Mouse (Mus musculus) mature B cell (primary cell): ENCODE results near the gene Strbp.

ENCODE experiments used
- in situ Hi-C: fragments of 300-500 bp; cut with MboI; formaldehyde crosslinking; loops from 2 replicates; pipeline ENCODE4 v1.14.3; 2019

Gene Strbp

DNA sequence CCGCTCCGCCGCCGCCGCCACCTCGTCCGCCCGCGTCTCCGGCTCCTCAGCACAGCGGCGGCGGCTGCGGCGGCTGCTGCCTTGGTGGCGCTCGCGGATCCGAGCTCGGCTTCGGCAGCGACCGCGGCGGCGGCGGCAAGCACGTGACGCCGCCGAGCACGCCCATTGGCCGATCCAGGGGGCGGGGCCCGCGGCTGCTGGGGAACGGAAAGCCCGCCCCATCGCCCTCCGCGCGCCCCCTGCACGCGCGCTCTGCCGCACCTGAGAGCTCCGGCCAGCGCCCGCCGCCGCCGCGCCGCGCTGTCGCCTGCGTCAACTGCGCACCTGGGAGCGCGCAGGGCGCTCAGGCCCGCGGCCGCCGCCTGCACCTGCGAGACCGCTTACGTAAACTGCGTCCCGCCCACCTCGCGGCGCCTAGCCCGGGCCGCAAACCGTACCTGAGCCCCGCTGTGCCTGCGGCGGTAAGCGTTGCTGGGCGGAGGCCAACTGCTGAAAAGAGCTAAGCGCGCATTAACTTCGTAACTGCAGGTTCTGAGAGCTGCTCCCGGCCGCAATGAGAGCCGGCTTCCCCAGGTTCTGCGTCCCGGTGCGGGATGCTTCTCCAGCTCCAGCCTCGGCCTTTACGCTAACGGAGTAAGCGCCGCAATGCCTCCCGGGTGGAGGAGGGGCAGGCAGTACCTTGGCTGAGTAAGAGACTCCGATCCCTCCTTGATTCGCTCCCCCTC is at the start of gene Strbp:
TSS of gene Strbp (minus strand) at position 630 of the 725 bp plus-strand sequence.
- in situ Hi-C loops = no loop called here

GRCm38 (mm10) chr2:37751114-37751513 is 47.5 kb upstream of the Strbp start:
- in situ Hi-C loops = no loop called here

- in situ Hi-C loops = no loop called here
Observed at GRCm38 (mm10) chr2:37749323-37749722, 45.7 kb upstream of the Strbp start.

DNA sequence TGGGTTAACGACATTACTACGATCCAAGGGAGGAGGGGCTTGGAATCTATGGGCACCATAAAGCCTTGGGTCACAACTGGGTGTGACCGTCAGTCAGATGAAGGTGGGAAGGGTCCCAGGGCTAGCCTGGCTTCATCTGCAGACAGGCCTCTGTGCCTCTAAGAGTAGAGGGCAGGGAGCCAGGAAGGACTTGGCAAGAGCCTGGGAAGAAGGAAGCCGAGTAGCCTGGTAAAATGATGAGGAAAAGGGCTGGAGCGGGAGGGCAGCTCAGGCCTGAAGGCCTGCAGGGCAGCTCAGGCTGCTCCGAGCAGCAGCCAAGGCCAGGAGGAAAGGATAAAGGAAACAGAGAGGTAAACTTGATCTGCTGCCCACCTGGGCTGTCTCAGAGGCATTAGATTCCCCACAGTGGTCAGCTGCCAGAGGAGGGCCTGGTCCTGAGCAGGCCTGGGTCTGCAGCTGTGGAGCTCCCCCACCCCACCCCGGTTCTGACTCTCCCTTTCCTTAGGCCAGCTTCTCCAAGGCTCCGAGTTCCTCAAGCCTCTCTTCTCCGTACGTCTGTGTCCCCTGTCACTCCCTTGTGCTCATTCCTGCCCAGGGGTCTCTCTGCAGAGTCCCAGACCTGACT is 44.9 kb upstream of the Strbp start:
- in situ Hi-C loops = no loop called here

- in situ Hi-C loops = no loop called here
Observed at GRCm38 (mm10) chr2:37747909-37748308, 44.2 kb upstream of the Strbp start.

DNA sequence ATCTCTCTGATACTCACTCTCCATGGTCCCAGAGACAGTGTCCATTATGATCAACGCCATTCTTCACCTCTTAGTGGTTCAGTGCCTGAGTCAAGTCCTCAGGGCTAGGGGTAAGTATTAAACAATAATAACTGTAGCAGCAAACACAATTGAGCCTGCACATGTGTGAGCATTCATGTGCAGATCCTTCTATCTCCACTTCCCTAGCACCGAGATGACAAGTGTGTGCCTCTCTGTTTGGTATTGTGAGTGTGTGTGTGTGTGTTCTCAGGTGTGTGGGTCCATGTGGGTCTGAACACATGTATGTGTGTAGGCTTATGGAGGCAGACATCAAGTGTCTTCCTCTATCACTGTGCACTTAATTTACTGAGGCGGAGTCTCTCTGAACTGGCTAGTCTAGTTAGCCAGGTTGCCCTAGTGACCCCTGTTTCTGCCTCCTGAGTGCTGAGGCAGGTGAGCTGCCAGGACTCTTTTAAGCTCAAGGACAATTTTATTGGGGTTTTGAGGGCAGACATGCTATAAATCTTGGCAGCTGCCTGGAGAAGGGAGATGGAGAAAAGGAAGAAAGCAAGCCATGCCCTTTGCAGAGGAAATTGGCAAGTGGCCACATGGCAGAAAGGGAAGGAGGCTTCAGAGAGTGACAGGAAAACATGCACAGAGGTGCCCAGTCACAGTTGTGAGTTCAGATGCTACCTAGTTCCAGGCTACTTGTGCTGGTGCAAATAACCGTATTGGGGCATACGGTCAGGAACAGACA is 42.8 kb upstream of the Strbp start:
- in situ Hi-C loops = no loop called here

DNA sequence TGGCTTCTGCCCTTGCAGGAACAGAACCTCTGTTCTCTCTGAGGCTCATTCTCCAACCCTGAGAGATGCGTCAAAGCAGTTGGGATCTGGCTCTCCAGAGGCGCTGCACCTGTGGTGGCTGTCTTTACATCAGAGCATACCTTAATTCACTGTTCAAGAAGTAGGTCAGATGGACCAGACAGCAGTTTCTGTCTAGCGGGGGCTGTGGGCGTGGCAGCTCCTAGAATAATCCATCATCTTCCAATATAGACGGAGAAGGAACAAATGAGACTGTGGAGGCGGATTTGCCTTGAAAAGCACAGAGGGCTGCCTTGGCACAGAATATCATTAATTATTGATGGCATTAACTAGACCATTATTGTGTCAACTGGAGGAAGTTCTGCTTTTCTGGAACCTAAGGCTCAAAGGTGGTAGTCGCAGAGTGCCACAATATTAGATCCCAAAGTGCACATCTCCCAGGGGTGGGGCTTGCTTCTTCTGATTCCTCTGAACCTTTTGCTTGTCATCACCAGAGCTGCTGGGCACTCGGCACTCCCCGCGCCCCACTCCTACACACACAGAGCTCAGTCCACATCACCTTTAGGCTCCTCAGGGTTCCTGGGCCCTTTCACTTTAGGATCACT is 41.2 kb upstream of the Strbp start:
- in situ Hi-C loops = no loop called here

GRCm38 (mm10) chr2:37741806-37742554 is 38.3 kb upstream of the Strbp start:
- in situ Hi-C loops = no loop called here

DNA sequence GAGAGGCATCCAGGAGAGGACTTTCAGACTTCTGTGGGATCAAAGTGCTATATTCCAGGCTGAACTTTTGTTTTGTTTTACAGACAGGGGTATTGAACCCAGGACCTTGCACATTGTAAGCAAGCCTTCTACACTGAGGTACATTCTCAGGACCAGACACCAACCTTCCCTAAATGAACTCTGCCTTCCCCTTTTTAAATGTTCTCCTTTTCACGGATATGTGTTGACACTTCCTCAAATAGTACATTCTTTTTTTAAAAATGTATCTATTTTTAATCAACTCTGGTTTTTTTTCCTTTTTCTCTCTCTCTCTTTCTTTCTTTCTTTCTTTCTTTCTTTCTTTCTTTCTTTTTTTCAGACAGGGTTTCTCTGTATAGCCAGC is 32.1 kb upstream of the Strbp start:
- in situ Hi-C loops = no loop called here

- in situ Hi-C loops = no loop called here
Observed at GRCm38 (mm10) chr2:37734979-37735806, 31.5 kb upstream of the Strbp start.

GRCm38 (mm10) chr2:37731241-37731801 is 27.7 kb upstream of the Strbp start:
- in situ Hi-C loops = no loop called here

DNA sequence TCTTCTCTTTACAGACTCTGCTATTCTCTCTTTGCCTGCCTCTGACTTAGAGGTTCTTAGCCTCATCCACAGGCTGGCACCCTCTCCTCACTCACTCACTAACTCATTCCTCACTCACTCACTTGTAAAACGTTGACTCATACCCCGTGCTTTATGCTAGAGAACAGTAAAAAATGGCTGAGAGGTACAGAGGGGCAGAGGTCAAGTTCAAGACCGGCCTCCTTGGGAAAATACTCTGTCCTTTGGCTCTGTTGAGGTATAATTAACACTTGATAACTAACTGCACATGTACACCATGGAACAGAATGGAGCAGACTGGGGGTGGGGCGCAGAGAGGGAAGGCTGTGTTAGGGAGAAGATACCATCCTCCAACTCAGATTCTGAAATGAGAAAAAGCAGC is 20.6 kb upstream of the Strbp start:
- in situ Hi-C loops = no loop called here

DNA sequence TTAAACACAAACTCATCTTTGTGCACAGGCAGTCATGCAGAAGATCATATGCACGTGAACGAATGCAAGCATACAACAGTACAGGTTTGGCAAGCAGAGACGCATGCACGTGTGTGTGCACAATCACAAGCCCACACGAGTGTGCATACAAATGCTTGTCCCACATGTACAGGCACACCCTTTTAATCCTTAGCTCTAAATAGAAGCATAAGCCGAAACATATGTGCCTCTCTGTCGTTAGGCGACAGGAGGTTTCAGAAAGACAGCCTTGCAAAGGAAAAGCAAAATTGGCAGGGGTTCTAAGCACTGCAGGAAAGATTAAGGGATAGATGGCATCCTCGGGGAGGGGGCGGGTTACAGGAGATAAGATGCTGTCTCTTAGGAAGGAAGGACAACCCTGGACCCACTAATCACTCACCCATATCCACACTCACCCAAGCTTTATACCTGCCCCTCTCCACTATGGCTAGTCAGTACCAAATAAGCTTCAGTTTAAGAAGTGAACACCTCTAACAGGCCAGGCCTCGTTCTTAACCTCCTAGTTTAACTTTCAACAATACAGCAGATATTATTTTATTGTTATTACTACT is 19.9 kb upstream of the Strbp start:
- in situ Hi-C loops = no loop called here

DNA sequence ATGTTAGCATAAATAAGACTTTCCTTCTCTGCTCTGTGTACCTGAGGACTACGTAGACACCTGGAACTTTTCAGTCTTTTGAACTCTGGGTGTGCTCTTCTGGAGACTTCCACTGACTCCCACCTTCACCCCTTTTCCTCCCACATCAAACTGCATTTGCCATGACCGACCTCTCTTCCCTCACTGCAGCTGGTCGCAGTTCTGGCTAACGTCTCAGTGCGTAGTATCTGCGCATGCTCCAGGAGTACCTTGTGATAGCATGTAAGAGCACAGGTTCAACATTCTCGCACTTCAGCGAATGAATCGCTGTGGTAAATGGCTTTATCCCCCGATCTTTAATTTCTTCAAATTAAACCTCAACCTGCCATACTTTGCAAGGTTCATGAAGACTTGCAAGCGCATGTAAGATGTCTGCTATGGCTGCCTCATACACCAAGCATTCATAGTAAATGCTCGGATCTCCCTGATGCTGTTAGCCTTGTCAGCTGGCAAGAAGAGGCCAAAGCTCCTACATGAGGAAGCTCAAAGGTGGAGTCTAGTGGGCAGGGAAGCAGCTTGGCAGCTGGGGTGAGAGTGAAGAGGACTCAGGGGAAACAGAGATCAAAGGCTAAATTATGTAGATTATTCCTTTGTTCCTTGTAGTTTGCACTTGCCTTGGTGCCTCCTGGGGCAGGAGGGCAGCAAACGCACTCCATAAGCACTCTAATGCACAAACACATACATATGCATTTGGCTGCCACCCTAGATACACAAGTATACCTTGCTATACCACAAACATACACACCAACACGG is 19.2 kb upstream of the Strbp start:
- in situ Hi-C loops = no loop called here

- in situ Hi-C loops = no loop called here
Observed at GRCm38 (mm10) chr2:37716266-37716665, 12.6 kb upstream of the Strbp start.

DNA sequence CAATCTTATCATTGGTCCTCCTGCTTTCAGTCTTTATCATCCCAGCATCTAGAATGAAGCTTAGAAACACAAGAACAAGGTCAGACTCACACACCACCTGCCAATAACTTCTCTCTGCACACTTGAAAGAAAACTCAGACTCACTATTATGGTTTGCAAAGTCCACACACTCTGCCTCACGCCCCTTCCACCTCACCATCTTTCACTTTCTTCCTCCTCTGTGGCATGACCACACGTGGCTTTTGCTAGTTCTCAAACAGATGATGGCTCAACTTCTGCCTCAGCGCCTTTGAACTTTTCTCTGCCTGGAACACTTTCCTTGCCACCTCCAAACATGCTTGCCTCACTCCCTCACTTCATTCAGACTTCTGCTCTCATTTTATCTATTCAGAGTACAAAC is 11.7 kb upstream of the Strbp start:
- in situ Hi-C loops = no loop called here

DNA sequence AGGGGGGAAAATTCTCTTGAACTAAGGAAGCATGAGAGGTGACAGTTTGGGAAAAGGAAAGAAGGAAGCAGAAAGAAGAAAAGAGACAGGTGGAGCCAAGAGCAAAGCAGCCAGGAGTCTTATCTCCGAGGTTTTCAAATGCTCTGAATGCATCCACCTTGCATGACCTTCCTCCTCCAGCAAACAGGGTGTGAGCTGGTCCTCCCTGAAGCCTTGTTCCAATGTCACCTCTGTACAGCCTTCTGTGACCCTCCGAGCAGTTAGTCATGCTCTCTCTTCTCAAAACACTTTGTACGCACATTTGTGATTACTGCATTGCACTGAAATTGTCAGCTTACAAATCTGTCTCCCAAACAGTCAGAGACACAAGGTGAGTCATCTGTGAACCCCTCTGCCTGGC is 9.4 kb upstream of the Strbp start:
- in situ Hi-C loops = no loop called here

DNA sequence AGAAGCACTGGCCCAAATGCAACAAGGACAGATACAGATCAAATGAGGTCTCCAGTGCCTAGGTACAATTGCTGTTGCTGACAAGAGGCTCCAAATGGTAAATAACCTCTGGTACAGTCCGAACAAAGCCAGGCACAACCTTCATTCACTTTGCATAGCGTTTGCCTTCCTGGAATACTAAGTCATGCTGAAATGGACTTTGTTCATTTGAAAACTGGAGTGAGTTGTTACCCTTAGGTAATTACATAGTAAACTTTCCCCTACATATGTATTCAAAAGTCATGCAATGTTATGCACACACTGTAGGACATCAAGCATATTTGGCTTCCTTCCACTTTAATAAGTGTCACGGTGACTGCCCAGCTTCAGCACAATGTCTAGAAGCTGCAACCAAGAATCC is 5.2 kb upstream of the Strbp start:
- in situ Hi-C loops = no loop called here

DNA sequence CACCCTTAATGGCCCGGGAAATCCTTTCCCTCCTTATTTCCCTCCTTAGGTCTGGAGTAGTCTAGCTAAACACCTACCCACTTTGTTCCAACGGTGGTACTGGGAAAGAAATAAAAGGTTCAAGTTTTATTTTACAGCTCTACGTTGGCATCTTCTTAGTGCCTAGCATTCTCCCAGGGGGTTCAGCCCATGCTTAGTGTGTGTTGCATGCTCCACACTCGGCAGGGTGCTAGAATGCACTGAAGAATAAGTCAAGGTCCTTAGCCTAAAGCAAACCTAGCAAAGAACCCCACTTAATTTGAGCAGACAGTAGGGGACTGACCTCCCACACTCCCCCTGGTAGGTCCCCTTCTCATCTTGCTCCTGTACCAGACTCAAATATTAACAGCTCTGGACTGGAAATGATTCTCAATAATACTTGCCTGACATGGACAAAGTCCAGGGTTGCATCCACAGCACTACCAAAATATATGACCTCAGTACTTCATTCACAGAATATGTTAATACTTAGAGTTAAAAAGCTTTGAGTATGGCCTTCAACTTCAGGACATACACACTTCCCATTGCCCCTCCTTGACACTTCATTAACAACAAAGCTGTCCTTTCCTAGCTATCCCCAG is 592 bp upstream of the Strbp start:
- in situ Hi-C loops = no loop called here
